Mouse (Mus musculus) G1E (cell line): ENCODE measurements around the gene Gm17018.

Source experiments
- CTCF ChIP-seq: IDR thresholded peaks from 2 replicates; pipeline ENCODE4 v1.5.1; 2012; ENCODE audit warnings: low read depth, low read length, inconsistent platforms, mixed read lengths
- GATA1 ChIP-seq: IDR thresholded peaks from 2 replicates; pipeline ENCODE4 v1.6.1; 2012; ENCODE audit warnings: borderline replicate concordance, low read length, inconsistent platforms, mixed read lengths
- GATA2 ChIP-seq: IDR thresholded peaks from 2 replicates; pipeline ENCODE4 v1.6.1; 2012; ENCODE audit warnings: low read depth, low read length, inconsistent platforms, borderline replicate concordance
- POLR2AphosphoS5 ChIP-seq: IDR thresholded peaks from 2 replicates; pipeline ENCODE4 v1.6.1; 2012; ENCODE audit warnings: low read depth, low read length, inconsistent platforms; ENCODE audit not compliant: insufficient replicate concordance
- TAL1 ChIP-seq: conservative IDR thresholded peaks from 2 replicates; pipeline ENCODE4 v1.6.1; 2012; ENCODE audit warnings: low read depth, low read length, inconsistent platforms, mixed read lengths

DNA sequence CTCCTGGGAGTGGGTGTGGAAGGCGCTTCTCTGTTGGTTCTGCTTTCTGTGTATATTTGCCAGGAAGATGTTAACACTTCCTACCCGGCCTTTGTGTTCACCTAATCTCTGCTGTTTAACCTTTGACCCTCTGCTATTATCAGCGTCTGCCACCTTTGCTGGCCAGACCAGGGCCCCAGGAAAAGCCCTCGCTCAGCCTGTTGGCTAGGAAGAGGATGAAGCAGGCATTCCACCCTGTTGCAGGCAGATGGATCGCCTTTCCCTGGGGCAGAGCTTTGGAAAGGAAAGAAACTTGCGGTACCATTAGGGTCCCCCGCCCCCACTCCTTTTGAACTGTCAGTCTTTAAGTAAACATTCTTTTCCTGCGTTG, 15.2 kb downstream of the Gm17018 start:
- no peak for TF ChIP-seq GATA2
- TF ChIP-seq CTCF, result no peak
- no peak for TF ChIP-seq GATA1
- no peak for TF ChIP-seq POLR2AphosphoS5
- no peak; the same call in 1 of the 2 replicates for TF ChIP-seq TAL1
